Mouse (Mus musculus): ENCODE measurements at regions not wholly inside any gene's neighbourhood (a gene's known extent, or its start where the extent isn't known, plus 50 kb on each side); places are given as distances from the start of the nearest gene placed in this dataset.

GRCm38 (mm10) chr11:17324651-17325050 is 67.3 kb downstream of the C1d start:
- intact Hi-C loops (cut with DNase I), result no loop called here
- no peak for DNase-seq

DNA sequence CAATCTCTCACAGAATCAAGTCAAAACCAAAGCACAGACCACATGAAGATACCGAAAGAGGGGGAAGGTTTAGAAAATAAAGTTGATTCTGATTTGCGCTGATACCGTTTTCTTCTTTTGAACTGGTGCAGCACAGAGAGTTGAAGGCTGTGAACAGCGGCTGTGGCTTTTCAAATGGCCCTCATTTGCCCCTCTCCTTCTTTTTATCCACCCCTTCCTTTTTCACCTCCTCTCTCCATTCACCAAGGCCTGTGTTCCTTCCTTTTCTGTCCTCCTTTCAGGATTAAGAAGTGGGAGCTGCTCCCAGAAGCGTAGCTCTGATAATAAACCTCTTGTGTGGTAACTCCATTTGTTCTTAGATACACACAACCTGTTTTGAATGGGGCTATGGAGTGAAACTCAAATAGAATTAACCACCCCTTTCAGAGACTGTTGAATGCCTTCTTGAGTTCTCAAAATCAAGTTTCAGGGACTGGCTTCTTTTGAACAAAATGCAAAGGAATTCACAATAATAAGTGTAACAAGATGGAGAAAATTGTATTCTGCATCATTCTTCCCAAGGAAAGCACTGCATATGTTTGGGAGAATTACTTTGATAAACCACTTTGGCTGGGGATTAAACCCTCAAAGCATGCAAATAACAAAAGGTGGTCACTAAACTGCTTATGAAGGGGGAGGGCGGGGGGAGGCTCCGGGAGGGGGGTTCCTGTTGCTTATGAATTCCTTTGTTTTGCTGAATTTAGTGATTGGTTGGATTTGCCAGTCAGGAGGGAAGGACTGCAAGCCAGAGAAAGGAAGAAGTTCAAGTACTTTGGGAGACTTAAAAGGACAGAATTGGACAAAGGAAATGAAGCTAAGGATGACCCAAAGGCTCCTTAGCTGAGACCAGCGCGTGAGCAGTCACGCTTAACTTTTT is 68.6 kb downstream of the C1d start:
- DNase-seq, result no peak
- intact Hi-C loops (cut with DNase I), result no loop called here

GRCm38 (mm10) chr11:17326695-17327094 is 69.3 kb downstream of the C1d start:
- intact Hi-C loops (cut with DNase I), result no loop called here
- DNase-seq, result no peak

DNA sequence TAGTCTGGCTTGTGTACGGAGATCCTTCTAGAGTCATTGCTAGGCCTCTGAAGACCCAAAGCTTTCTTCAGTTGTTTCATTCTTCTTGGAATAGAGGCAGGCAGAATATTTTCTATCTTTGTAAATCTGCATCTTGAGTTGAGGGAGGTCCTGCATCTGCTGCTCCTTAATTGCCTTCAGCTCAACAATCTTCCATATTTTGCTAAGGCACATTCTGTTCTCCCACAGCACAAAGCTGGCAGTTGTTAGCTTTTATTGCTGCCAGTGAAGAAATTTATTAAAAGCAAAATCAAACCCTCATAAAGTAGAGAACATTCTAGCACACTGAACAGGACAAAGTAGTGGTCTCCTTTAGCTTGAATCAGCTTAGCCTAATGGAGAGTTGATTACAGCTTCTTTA is 94.1 kb downstream of the C1d start:
- intact Hi-C loops (cut with DNase I), result no loop called here
- no peak for DNase-seq

DNA sequence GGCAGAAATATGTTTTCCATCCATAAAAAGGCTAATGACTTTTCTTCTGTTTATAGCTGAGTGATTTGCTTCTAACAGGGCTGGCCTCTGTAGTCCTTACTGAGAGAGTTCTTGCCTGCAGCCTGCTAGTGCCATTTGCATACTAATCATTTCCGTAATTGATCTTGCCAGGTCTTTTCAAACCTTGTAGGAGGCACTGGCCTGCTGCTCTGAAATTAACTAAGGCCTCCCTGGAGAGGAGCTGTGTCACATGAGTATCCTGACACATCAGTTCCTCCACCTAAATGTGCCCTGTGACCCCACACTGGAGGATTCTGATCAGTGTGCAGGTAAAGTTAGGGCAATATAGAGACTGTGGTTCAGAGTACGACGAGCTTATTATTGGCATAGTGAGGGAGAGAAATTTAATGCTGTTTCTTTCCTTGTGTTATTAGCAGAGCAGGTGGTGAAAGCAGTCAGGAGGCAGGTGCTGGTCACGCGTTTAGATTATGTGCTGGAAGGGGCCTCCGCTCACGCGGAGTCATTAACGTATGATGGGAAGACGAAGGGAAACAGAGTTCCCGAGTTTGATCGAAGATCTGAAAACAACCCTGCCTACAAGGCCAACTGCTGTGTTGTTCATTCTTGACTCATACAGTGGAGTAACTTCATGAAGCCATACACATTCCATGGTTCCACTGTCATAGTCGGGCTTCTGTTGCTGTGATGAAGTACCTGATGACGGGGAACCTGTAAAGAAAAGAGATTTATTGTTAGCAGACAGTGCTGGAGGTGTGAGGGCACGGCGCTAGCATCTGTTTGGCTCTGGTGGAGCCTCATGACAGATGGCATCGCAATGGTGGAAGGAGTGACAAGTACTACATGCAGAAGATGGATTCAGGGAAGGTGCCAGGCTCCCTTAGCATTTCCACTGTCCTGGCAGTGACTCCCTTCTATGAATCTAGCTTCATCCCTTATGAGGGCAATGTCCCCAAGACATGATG is 95.1 kb downstream of the C1d start:
- intact Hi-C loops (cut with DNase I), result no loop called here
- peak; percentile 65 for DNase-seq

- intact Hi-C loops (cut with DNase I), result no loop called here
- no peak for DNase-seq
Observed at GRCm38 (mm10) chr11:17359698-17360254, 102.4 kb downstream of the C1d start.

DNA sequence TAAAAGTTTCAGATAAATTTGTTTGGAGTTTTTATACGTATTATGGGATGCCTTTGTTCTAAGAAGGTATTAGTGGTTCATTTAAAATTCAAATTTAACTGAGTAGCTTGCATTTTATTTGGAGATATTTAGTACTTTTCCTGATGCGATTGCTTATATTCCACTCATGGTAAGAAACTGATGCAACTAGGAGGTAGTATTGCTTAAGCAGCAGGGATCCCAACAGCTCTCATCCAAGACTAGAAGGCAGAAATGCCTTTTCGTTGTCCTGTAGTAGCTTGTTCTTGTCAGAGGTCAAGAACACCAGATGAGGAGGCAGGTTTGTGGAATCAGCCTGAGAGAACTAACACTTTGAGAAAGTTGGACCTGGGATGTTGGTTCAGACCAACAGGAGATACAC is 120.5 kb downstream of the C1d start:
- intact Hi-C loops (cut with DNase I), result no loop called here
- no peak for DNase-seq

- intact Hi-C loops (cut with DNase I), result no loop called here
- DNase-seq, result no peak
Observed at GRCm38 (mm10) chr11:17386756-17387155, 129.4 kb downstream of the C1d start.

DNA sequence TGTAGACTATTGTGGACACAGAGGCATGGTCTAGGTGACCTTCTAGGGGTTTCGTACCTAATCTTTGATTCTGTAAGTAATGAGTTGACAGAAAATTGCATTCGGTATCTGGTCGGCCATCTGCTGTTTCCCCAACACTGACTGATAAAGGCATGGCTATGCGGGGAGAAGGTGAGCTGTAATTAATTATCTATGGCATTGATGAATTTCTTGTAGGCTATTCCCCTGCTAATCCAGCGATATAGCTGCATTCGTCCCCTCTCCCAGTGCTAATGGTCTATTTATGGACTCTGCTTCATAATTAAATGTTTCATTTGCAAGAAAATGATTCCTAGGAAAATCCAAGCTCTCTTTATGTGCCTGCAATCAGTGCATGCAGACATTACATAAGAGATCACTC is 136.5 kb downstream of the C1d start:
- no peak for DNase-seq
- intact Hi-C loops (cut with DNase I), result no loop called here

DNA sequence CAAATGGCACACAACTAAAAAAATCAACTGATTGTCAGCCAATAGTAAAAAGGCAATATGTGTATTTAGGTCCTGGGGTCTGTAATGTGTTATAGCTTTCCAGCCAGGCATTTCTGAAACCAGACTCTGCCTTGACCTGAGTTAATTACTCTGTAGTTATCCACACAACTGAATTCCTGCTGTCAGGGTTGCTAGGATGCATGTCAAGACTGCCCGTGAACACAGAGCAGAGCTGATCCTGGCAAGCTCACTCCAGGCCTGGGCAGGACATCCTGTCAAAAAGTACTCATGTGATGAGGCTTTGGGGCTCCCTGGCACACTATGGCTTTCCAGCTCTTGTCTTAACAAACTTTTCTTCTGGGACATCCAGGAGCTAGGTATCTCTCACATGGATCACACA is 157.2 kb downstream of the C1d start:
- DNase-seq, result peak; percentile 27
- intact Hi-C loops (cut with DNase I), result no loop called here

DNA sequence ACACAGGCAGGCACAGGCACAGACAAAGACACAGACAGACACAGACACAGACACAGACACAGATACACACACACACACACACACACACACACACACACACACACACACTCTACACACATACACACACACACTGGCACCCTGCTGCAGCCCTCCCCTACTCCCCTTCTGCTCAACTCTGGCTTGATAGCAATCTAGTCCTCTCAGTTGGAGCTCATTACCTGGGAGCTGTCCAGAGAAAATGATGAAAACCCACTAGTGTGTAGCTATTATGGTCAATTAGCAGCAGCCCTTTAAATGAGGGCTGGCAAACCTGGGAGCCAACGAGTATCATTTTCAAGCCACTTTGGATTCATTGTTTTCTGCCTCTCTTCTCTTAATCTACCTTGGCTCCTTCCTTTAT is 157.8 kb downstream of the C1d start:
- intact Hi-C loops (cut with DNase I), result no loop called here
- DNase-seq, result peak; percentile 11

GRCm38 (mm10) chr11:17417656-17418289 is 160.4 kb downstream of the C1d start:
- intact Hi-C loops (cut with DNase I), result no loop called here

DNA sequence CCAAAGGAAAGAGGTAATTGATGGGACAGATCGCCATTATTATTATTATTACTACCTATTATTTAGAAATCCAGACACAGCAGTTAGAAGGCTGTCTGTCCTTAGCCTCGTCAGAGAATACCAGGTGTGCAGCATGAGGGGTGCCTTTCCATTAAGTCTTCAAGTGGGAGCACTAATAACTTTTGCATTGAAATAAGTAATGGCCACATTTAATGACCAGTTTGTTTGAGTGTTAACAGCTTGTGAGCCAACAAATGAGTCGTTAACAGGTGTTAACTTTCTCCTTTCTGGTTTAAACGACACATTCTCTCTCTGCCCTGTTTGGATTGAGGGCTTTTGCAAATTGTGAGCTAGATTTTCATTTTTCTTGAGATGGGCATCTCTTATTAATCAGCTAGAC is 184.8 kb downstream of the C1d start:
- intact Hi-C loops (cut with DNase I), result no loop called here
- no peak for DNase-seq

More at GRCm38 (mm10) chr11:17417656-17418289, 160.4 kb downstream of the C1d start:
- peak; percentile 58 for DNase-seq

GRCm38 (mm10) chr11:17449289-17449688 is 191.9 kb downstream of the C1d start:
- intact Hi-C loops (cut with DNase I), result no loop called here
- no peak for DNase-seq

GRCm38 (mm10) chr11:17450360-17451045 is 193.1 kb downstream of the C1d start:
- intact Hi-C loops (cut with DNase I), result loop anchor here (10.0 kb wide), 2 partner anchors 166 to 1574 kb away; no protein-coding TSS in a partner anchor
- no peak for DNase-seq

DNA sequence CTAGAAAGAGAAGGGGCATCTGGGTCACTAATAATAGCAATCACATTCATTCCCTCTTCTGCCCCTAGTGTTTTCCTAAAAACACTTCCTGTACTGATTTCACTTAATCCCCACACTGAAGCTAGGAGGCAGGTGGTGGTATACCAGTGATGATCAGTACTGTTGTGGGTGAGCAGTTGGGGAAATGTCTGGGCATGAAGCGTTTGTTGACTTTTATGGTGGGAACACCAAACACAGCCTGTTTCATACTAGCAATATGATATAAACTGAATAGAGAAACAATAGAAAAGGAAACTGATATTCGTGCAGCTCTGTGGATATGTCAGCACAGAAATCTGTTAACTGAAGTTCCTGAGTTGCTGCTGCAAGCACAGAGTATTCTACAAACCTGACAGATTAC is 194.1 kb downstream of the C1d start:
- no peak for DNase-seq
- intact Hi-C loops (cut with DNase I), result loop anchor here (10.0 kb wide), 2 partner anchors 167 to 1573 kb away; no protein-coding TSS in a partner anchor

- intact Hi-C loops (cut with DNase I), result loop anchor here (10.0 kb wide), 2 partner anchors 169 to 1571 kb away; no protein-coding TSS in a partner anchor
- DNase-seq, result peak; percentile 23
Observed at GRCm38 (mm10) chr11:17453530-17453929, 196.2 kb downstream of the C1d start.

GRCm38 (mm10) chr11:17458946-17459345 is 201.6 kb downstream of the C1d start:
- intact Hi-C loops (cut with DNase I), result loop anchor here (10.0 kb wide), 2 partner anchors 174 to 1566 kb away; no protein-coding TSS in a partner anchor
- no peak for DNase-seq

DNA sequence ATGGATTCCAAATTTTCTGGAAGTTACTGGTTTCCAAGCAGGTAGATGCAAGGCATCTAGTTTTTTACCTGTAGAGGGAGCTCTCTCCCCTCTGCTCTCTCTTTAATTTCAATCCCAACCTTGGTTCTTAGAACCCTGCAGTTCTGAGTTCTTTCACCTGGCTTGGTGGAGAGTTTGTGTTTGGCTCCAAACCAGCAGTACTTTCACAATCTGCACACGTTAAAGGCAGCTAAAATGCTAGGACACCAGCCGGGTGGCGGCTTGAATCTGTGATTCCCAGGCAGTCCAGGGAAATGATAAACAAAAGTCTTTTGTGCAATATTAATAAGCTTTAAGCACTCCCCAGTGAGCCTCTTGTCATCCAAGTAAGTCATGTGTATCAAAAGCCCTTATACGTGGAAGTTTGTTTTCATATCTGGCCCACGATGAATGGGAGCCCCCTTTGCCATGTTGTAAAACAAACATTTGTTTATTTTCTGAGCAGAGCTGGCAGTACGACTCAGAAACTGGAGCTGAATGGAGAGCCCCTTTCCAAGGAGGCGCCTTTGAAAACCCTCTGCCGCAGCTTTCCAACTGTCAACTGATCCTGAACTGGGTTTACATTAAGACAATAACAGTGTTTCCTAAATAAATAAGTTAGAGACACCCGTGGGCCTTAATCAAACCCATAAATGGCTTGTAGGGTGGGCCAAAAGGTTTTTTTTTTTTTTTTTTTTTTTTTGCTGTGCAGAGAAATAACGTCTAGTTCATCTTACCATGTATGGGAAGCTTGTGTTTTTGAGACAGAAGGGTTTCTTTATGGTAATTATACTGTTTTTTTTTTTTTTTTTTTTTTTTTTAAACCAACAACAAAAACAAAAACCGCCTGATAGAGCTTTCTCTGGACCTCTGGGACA is 202.9 kb downstream of the C1d start:
- intact Hi-C loops (cut with DNase I), result loop anchor here (10.0 kb wide), 1 partner anchor 1415 kb away; no protein-coding TSS in a partner anchor
- peak; percentile 56 for DNase-seq
